Mouse (Mus musculus) frontal cortex, postnatal 14 days (tissue): ENCODE data around the gene Creb3l1.
A peak's percentile ranks its signal among the peaks of the same experiment; 100 is the strongest.

ENCODE experiments used
- DNase-seq, 2 experiments: peaks; one replicate each; pipeline ENCODE4 v3.0.0; 2022; ENCODE audit warnings: low spot score in 2 of 2

The Creb3l1 gene

DNA sequence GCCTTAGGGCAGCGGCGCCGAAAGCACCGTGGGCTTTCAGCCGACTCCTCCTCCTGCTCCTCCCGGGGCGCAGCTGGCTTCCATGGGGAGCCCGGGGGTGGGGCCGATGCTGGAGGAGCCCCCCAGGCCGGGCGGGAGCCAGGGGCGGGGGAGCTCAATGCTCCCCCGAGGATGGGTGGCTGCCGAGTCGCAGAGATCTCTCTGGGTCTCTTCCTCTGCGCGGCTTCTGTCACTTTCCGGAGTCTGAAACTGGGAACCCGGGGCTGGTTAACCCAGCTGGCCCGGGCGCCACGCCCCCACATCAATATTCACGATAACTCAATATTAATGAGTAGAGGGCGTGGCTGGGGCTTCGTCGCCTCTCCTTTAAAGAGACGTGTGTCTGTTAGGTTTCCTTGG, at the start of gene Creb3l1:
TSS of gene Creb3l1 (minus strand) at position 229 of the 399 bp plus-strand sequence.
- peak in 1 of 2 experiments; percentile 45 for DNase-seq

- no peak for DNase-seq
Measured at GRCm38 (mm10) chr2:92071143-92071542, 46.8 kb upstream of the Creb3l1 start.

DNA sequence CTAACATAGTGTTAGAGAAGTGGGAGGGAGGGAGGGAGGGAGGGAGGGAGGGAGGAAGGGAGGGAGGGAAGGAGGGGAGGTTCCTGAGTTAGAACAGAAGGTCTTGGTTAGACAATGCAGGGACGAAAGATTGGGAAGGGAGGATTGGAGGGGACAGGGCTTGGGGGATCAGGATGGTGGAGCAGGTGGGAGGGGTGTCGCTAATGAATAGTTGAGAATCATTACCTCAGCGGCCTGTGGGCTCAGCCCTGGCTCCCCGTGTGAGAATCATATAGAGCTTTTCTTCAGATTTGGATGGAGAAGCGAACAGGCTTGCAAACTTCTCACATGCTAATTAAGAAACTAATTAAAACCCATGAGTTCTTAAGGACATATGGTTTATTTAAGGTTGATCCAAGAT, 45.3 kb upstream of the Creb3l1 start:
- DNase-seq, result no peak

DNA sequence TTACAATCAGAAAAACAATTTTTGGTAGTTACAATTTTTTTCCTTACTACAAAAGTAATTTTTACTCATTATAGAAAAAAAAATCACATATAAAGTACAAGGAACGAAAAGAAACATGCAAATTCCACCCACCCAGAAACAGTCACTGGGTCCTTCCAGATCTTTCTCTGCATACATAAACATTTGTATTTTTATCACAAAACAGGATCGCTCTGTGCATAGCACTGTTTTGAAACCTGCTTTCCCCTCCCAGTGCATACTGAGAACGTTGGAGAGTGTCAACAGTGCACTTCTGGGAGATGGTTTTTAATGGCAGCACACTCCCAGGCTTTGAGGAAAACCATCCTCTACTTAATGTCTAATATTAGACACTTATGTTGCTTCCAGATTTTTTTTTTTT, 43.3 kb upstream of the Creb3l1 start:
- no peak for DNase-seq

DNA sequence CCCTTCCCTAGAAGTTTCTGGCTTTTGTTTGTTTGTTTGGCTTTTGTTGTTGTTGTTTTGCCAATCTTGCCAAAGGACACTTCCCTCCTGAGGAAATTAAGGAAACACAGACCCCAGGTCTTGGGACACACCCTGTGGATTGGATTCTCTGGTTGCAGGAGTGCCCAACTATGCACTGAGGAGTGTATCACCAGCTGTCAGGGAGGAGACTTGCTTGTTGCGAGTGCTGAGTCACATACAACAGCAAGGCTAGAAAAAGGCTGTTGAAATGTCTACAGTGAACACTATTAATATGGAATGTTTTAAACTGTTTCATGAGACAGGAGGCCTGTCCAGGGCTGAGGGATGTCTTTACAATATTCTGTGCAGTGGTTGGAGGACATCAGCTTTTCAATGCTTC, 42.6 kb upstream of the Creb3l1 start:
- no peak for DNase-seq

GRCm38 (mm10) chr2:92065938-92066337, 41.6 kb upstream of the Creb3l1 start:
- no peak for DNase-seq

- no peak for DNase-seq
Measured at GRCm38 (mm10) chr2:92065269-92065888, 41.1 kb upstream of the Creb3l1 start.

- DNase-seq, result no peak
Measured at GRCm38 (mm10) chr2:92063106-92063505, 38.8 kb upstream of the Creb3l1 start.

DNA sequence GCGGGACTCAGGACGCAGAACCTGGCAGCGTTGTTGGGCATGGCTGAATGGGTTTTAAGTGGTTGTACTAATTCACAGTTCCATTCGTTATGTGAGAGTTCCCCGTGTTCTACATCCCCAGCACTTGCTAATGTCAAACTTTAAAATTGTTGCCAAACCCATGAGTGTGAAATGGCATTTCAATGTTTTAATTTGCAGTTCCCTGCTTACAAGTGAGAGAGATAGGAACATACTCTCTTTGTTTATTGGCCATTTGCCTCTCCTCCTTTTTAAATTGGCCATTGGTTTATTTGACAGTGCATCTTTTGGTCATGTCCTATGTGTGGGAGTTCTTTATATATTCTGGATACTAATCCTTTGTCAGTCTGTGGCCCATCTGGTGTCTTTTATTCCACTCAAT, 37.0 kb upstream of the Creb3l1 start:
- no peak for DNase-seq

- DNase-seq, result no peak
Measured at GRCm38 (mm10) chr2:92060291-92060690, 36.0 kb upstream of the Creb3l1 start.

GRCm38 (mm10) chr2:92059481-92060220, 35.3 kb upstream of the Creb3l1 start:
- peak; percentile 62 to 68 for DNase-seq

- no peak for DNase-seq
Measured at GRCm38 (mm10) chr2:92058936-92059335, 34.6 kb upstream of the Creb3l1 start.

GRCm38 (mm10) chr2:92058469-92058868, 34.2 kb upstream of the Creb3l1 start:
- peak; percentile 88 to 94 for DNase-seq

- DNase-seq, result no peak
Measured at GRCm38 (mm10) chr2:92056760-92057159, 32.5 kb upstream of the Creb3l1 start.

GRCm38 (mm10) chr2:92055831-92056236, 31.5 kb upstream of the Creb3l1 start:
- DNase-seq, result peak; percentile 50 to 51

- DNase-seq, result peak; percentile 82 to 84
Measured at GRCm38 (mm10) chr2:92055101-92055813, 31.0 kb upstream of the Creb3l1 start.

GRCm38 (mm10) chr2:92052754-92053153, 28.5 kb upstream of the Creb3l1 start:
- no peak for DNase-seq

DNA sequence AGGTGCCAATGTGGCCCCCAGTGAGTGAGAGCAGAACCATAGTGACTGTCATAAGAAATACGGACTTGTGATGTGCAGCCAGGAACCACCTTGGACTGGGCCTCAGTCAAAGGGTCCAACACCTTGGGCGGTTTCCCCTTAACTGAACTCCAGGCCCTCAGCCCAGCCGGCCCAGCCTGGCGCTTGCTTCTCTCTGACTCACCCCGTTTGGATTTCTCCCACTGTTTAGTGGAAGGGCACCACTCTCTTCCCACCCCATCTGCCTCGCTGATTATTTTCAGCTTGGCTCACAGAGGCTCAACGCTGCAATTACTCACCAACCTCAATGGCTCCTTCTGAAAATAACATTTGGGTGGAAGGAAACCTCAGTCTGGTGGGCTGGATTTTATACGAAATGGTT, 27.9 kb upstream of the Creb3l1 start:
- peak; percentile 34 to 35 for DNase-seq

GRCm38 (mm10) chr2:92048034-92048690, 23.9 kb upstream of the Creb3l1 start:
- DNase-seq, result no peak

DNA sequence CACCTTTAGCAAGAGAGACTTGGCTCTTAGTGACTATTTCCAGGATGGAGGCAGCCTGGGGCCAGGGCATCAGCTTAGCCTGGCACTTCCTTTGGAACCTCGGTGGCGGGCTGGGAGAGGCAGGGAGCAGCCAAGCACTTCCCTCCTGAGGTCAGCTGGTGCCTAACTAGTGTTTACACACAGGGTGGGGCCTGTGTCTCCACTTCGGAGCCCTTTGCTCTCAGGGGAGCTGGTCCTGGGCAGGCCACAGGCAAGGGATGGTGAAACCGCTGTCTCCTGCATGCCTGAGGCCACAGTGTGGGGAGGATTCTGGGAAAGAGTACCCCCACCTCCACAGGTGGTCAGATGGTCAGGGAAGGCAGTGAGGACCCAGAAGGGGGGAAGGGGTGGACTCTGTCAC, 23.3 kb upstream of the Creb3l1 start:
- DNase-seq, result no peak

- DNase-seq, result no peak
Measured at GRCm38 (mm10) chr2:92043285-92043684, 19.0 kb upstream of the Creb3l1 start.

- DNase-seq, result no peak
Measured at GRCm38 (mm10) chr2:92041538-92041937, 17.2 kb upstream of the Creb3l1 start.
